Mouse (Mus musculus) 416B (cell line): ENCODE measurements around the gene Sall4.
"Not testable (repeated sequence)": the region's sequence is repeated elsewhere in the genome, so short reads cannot be mapped to it uniquely, and the experiment has no call there.

Source experiments
- DNase-seq: peaks from one replicate; pipeline ENCODE4 v3.0.0; 2011; ENCODE audit warnings: low read depth

The Sall4 gene

DNA sequence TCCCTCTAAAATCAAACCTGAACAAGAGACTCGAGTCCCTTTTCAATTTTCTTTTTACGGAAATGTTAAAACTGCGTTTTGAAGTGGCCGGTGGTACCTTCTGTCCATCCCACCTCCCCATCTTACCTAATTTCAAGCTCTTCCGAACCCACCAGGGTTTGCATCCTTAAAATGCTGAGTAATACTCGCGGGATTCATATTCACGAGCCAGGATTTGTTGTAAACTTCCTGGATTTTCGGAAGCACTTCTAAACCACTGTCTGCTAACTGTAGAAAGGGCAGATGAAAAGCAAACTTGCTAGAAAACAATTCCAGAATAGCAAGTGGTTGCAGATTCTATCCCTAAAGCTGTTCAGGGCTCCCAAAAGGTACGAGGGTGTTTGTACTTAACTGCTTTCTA, at the start of gene Sall4:
TSS of gene Sall4 (minus strand) at position 362 of the 400 bp plus-strand sequence.
- DNase-seq = no peak

DNA sequence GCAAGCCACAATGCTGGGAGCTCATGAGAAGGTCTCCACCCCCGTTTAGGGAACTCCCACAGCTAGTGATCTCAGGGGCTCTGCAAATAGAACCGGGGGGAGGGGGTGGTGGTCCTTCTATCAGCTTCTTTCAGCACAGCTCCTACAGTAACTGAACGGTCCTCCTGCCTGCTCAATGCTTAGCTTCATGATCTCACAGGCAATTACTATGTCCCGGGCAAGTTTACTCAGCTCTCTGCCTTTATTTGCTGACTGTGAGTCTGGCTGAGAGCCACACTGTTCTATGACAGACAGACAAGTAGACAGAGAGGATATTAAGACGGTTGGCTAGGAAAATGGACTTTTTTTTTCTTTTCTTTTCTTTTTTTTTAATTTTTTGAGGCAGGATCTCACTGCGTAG, 45.5 kb upstream of the Sall4 start:
- DNase-seq = no peak

DNA sequence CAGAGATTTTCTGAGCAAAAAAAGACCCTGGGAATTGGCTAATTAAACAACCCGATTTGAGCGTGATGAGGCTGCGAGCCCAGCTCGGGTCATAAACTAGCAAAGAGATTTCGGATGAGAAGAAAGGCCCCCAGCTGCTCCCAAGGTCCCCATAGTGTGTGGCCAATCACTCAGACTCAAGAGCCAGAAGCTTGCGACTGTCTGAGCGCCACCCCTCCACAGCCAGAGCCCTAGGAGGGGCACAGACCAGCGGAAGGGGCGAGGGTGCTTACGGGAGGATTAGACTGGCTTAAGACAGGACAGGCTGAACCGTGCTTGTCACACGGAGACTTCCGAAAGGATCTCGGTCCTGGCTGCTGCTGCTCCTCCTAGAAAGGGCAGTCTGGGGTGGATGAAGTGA, 42.2 kb upstream of the Sall4 start:
- no peak for DNase-seq

DNA sequence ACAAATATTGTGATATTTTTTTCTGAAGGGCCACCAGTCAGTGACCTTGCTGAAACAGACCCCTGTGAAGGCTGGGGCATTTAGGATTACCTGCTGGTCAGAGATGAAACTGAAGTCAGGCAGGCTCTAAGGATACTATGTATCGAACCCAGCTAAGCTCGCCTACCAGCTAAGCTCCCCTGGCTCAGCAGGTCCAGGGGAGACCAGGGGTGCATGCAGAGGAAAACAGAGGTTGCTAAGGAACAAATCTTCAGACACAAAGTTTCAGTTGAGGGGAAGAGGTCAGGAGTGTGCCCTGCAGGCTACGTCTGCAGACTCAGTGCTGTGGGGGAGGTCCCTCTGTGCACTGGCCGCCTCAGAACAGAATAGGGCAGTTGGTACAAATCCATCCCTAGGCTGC, 39.9 kb upstream of the Sall4 start:
- DNase-seq = no peak

DNA sequence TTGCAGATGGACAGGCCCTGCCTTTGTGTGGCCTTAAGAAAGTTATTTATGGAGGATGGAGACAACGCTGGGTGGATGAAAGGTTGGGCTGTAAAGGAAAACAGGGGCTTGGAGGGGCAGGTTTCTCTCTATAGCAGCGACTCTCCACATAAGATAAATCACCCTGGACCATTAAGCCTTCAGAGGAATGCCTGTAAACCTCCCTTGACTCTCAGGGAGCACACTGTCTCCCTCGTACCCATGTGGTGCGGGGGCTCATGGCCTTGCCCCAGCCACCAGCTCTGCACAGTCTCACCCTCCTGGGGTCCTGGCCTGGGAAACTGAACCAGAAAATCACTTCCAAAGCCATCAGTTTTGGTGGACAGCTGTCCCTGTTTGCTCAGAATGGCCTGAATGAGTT, 36.1 kb upstream of the Sall4 start:
- DNase-seq = no peak

DNA sequence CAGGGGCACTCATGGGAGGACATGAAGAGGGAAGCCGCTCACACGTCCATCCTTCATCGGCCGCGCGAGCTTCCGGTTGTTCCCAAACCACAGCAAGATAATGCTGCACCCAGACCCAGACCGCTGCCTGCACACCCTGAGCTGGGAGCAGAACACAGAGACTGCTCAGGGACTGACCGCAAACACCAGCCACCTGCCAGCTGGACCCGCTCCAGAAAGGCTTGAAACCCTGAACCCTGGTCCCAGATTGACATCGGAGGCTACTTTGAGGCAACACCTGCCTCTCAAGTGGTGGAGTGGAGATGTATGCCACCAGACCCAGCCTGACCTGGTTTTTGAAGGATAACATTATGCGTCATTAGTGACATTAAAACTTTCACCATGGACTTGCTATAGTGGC, 31.6 kb upstream of the Sall4 start:
- DNase-seq = no peak

DNA sequence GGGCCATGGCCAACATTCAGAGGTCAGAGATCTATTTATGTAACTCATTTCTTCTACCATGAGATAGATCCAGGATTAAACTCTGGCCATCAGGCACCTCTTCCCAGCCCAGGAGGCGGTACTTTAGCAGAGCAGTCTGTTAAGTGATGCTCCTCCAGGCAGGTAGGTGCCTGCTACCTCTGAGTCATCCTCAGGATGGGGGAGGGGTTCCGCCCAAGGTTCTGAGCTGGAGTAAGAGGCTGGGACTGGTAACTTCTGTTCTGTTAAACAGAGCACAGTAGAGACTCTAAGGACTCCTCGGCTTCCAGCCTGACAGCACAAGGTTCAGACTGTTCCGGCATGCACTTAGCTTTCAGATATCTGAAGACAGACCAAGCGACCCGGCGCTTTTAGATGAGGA, 31.2 kb upstream of the Sall4 start:
- no peak for DNase-seq

DNA sequence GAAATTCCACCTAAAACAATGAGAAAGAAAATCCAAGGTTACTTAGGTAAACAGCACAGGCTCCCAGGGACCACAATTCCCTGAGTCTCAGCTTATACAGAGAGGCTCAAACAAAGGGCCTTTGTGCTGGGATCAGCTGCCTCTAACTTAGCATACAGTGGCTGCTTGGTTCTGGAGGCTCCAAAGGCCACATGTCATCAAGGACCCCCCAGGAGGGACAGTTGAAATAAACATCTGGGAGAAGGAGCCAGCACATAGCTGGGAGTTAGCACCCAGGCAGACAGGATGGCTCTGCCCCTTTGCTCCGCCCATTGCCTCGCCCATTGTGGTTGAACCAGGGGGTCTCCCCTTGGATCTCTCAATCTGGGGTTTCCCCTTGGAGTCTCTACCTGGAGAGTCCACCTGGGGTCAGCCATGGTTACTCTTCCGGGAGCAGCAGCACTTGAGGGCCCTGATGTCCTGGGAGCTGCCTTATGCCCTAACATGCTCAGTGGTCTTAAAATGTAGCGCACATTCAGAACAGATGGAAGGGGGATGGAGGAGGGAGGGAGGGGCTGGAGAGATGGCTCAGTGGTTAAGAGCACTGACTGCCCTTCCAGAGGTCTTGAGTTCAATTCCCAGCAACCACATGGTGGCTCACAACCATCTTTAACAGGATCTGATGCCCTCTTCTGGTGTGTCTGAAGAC, 23.5 kb upstream of the Sall4 start:
- DNase-seq = no peak

DNA sequence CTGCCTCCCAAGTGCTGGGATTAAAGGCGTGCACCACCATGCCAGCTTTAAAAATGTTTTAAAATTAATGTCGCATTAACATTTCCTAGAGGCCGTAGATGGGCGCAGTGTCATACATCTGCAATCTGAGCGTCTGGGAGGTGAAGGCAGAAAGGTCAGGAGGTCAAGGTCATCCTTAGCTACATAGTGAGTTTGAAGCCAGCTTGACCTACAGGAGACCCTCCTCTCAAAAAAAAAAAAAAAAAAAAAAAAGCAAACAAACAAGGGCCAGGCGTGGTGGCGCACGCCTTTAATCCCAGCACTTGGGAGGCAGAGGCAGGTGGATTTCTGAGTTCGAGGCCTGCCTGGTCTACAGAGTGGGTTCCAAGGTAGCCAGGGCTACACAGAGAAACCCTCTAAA, 18.4 kb upstream of the Sall4 start:
- no peak for DNase-seq

DNA sequence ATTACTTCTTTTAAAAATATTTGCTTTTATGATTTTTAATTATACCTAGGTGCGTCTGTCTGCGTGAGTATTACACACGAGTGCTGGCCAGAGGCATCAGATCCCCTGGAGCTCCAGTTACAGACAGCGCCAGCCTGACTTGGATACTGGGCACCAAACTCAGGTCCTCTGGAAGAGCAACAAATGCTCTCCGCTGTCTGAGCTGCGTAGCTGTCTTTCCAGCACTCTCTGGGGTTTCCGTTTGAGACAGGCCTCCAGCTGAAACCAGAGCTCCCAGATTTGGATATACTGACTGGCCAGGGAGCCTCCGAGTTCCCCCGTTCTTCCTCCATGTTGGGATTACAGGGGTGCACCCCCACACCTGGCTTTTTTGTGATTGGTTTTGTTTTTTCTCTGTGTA, 12.9 kb upstream of the Sall4 start:
- DNase-seq = no peak

DNA sequence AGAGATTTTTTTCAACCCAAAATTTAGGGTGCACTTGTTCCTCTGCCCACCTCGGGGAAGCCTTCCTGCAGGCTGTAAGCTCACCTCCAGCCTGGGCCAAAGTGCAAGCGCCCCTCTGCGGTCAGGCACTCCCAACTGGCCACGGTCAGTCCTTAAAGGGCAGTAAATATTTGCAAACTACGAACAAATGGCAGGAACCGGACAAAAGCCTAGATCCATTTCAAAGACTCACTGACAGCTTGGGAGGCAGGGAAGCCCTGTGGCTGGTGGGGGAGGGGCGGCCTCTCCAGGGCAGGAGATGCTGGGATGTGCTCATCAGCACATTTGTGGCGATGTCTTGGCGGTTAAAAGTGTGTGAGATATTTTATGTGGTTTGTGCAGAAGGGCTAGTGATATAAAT, 12.3 kb upstream of the Sall4 start:
- no peak for DNase-seq

DNA sequence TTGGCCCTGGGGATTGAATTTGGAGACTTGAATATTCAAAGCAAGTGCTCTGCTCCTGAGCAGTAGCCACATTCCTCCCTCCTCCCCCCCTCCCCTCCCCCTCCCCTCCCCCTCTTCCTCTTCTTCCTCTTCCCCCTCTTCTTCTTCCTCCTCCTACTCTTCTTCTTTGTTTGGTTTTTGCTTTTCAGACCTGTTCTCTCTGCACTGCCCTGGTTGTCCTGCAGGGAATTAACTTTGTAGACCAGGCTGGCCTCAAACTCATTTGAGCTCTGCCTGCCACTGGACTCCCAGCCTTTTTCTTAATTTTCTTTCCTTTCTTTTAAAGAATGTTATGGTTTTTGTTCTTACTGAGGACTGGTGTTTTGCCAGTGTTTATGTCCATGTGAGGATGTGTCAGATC, 9.7 kb upstream of the Sall4 start:
- DNase-seq = no peak

DNA sequence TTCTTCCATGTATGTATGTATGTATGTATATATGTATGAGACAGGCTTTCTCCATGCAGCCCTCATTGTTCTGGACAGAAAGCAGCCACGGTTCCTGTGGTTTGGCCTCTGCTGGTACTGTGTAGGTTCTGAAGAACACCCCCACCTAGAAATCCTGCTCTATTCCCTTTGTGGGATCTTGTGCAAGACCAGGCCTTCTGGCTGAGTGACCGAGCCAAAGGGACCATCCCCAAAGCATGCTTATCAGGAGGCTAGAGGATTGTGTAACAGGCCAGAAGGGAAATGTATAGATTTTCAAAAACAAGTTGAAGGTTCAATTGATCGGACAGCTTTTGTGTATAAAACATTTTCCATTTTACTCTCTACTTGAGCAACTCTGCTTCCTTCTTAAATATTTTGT, 8.5 kb upstream of the Sall4 start:
- peak; percentile 2 for DNase-seq

DNA sequence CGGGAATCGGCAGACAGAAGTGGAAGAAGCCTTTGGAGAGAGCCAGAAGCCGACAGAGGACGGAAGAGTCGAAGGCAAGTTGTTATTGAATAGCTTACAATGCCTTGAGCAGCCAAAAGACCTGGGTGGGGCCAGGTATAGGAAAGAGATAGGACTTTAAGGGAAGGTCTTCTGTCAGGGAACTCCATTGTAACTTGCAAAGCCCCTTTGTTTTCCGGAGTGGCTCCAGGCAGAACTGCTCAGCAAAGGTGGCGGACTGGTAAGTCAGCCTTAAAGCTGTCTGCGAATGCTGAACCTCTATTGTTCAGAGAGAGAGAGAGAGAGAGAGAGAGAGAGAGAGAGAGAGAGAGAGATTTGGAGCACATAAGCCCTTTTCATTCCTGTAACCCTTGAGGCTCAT, 1.5 kb upstream of the Sall4 start:
- DNase-seq = no peak

DNA sequence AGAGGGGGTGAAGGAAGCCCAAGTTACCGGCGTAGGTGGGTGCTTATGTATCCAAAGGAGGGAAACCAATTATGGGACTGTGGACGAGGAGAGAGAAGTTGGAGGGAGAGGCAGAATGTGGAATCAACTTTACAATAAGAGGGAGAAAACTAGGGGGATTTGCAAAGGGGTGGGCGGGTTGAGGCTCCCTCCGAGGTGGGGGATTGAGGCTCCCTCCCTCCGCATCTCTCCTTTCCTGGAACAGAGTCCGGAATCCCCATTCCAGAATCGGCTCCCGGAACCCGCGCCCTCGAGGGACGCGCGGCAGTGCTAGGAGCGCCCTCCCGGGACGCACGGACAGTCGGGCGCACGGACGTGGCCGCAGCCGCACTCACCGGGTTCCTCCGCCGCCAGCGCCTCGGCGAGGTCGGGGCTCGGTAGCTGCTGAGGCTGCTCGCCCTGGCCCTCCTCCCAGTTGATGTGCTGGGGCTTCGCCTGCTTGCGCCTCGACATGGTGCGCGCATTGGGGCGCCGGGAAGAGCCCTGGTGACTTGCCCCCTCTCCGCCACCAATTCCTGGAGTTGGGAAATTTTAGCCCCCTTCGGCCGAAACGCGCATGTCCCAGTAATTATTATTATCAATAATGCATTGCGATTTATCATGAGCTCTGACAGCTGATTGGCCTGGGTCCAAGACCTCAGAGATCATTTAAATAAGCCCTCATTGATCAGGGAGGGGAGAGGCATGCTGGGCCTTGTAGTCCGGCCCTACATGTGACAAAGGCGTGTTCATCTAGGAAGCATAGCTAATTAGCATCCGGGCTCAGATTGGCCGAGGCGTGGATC, 993 bp downstream of the Sall4 start:
- DNase-seq = no peak

DNA sequence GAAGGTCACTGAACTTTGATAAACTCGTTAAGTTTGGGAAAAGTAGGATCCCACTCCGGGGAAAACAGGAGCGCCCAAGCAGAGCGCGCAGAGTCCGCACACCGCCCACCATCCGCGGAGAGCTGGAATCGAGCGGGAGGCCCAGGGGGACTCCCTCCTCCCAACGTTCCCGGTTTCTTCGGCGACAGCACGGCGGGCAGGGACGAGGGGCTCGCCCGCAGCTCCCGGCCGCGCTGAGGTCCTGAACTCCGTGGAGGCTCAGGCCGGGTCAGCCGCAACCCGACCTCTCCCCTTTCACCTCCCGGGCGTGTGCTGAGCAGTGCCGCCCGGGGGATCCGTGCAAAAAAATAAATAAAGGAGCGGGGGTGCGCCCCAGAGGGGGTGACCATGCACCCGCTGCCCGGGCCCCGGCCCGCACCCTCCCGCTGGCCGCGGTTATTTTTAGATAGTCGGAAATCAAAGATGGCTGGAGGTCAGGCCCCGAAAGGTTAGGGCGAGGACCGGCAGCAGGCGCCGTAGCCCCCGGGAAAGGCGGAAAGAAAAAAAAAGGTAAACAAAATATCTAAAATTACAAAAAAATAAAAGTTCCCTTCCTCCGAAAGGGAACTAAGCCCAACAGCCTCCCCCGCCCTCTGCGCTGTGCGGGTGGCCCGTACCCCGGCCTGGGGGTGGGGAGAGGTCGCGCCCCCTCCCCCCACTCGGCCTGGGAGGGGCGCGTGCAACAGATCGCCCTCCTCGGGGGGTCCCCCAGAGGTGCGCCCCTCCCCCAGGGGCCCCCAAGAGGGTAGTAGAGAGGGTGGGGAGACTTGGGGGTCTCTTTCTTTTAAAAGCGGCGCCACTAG, 1.8 kb downstream of the Sall4 start:
- DNase-seq = no peak

DNA sequence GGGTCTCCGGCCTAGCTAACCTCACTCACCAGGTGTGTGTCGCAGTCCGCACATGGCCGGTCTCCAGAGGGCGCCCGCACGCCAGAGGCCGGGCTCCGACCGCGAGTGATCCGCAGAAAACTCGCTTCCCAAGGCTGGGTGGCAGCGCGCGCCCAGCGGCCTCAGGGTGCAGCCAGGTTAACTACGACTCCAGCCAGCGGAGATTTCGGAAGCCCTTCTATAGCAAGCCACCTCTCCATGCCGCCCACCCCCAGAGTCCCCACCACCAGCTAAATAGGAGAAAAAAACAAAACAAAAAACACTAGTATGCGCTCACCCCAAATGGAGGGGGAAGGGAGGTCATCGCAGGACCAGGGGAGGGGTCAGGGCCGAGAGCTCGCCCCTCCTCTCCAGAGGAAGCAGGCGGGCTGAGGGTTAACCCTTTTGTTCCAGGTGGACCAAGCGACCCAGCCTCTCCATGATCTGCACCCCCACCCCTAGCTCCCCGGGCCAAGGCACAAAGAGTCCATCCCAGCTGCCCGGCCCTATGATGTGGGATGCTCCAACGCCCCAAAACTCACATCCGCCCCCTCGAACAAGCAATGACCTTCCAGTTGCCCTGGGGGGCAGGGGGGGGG, 2.6 kb downstream of the Sall4 start:
- no peak for DNase-seq

DNA sequence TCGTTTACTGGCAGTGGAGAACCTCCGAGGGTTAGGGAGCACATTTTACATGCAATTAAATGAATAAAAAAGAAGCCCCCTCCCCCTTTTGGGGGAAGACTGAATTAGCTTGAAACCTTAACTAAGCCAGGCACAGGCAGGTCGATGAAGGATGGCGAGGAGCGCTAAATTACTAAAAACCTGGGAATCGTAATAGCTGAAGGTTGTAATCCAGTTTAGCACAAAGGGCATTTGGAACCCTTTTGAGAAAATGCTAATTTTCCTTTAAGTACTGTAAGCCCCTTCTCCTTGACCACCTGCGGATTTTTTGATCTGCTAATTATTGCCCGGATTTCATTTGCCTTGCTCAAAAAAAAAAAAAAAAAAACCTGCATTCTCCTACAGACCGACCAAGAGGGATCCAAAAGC, 3.3 kb downstream of the Sall4 start:
- no peak for DNase-seq

DNA sequence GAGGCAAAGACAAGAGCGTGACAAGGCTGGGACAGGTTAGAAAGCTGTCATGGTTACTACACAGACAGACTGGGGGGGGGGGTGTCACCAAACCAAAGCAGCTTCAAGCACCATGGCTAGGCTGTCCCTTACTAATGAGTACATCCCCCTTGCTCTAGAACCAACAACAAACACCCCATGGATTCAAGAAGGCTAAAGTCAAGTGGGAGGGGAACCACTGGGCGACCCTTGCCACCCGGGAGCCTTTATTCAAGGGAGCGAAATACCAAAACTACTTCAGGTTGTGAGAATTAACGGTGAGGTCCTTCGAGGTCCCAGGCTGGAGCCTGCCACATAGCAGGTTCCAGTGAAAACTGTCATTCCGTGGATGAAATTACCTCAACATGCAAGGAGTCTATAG, 4.0 kb downstream of the Sall4 start:
- no peak for DNase-seq

DNA sequence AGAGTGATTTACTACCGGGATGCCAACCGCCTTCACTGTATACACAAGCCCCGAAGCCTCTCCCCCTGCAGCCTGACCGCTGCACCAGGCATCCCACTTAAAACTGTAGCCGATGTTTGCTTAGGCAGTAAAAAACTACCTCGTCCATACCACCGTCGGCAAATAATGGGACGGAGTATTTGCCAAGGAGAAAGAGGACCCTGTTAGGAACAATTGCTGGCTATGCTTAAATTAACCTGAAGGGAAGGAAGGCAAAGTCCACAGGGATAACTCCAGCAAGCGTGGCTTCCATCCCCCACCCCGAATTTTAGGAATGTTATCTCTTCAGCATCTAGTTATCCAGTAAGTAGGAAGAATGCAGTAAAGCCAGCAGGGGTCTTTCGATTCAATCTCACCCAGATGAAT, 5.3 kb downstream of the Sall4 start:
- DNase-seq = no peak

DNA sequence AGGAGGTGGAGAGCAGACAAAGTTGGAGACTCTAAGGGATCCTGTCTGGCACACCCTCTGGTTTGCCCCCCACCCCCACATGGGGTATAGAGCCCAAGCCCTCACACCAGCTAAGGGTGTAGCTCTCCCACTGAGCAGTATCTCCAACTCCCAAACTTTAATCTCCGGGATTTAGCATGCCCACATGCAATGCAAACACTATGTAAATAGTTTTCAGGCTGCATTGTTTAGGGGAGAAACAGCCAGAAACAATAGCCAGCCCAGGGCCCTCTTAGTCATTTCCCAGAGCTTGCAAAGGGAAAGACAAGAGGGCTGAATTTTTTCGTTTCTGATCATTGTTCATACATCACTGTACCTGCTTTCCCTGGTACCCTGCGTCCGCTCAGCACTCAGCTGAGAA, 5.8 kb downstream of the Sall4 start:
- DNase-seq = no peak

DNA sequence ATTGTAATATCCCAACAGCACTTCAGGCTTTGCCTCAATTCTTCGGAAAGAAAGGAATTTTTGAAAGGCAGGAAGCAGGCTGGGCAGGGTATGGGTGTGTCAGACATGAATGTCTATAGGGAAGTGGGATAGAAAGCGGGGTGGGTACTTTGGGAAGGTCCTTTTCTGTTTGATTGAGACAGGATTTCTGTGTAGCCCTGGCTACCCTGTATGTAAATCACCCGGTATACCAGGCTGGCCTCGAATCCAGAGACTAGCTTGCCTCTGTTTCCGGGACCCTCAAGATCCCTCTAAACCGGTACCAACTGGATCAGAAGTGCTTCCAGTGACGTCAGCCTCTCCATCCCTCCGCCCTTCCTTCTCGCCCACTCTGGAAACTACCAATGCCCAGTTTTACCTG, 6.6 kb downstream of the Sall4 start:
- DNase-seq = no peak

DNA sequence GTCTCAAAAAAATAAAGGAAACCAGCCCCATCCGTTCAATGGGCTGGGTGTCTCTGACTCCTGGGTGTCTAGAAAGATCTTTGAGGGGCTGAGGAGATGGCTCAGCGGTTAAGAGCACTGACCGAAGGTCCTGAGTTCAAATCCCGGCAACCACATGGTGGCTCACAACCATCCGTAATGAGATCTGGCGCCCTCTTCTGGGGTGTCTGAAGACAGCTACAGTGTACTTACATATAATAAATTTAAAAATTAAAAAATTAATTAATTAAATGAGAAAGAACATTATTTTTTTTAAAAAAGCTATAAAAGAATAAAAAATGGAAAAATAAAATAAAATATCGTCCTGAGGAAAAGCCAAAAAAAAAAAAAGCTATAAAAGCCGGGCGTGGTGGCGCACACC, 23.3 kb downstream of the Sall4 start:
- not testable (repeated sequence) for DNase-seq
